Mouse (Mus musculus): ENCODE measurements around the gene Glis3. TPM values are rescaled to one million over a fixed set of nuclear protein-coding genes. Genes with fewer than 3 reads are reported as not detected.

Gene Glis3
- total RNA-seq, 2 experiments from 2014 or later = 6.5 to 6.7 TPM

DNA sequence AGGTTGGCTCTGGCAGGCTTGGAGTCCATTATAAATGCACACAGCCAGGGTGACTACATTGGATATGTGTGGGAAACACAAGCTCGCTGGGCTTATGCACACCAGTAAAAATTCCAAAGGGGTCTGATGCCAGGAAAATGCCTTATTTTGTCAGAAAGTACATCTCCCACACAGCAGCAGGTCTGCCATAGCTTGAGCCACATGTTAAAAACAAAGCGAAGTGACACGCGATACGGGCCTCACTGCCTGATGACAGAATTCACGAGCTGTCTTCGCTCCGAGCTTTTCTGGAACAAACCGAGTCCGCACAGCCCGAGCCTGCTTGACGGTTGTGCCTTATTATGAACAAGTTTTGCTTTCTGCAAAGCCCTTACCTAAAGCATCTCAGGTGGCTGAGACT lies 102.9 kb downstream of the Glis3 start:
- Histone ChIP-seq H3K27ac (no peak overlapping the region), H3K4me3 (no peak overlapping the region)
- DNase-seq (ENCODE audit: extremely low spot score in 1 of 2, low spot score in 2 of 2) = no peak
- TF ChIP-seq CTCF (IDR thresholded peaks at IDR 0.05) = no peak
- intact Hi-C loops (cut with DNase I) = no loop called here

DNA sequence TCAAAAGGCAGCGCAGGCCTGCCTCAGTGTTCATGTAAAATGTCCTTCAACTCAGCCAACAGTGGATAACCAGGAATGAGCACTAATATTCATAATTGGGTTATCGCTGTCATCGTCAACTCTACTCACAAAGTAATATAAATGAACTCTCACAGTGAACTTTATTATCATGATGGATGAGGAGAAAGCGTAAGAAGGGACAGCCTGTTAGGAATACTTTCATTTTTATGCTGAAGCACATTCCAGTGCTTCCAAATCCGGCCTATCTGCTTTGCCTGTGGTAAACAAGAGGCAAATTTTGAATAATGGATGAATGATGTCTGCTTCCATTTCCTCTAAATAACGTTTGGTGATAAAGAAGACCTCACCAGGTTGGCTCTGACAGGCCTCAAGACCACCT lies 103.3 kb downstream of the Glis3 start:
- intact Hi-C loops (cut with DNase I) = no loop called here
- no peak for DNase-seq (ENCODE audit: extremely low spot score in 1 of 2, low spot score in 2 of 2)
- Histone ChIP-seq H3K27ac (no peak overlapping the region), H3K4me3 (no peak overlapping the region)
- TF ChIP-seq CTCF (IDR thresholded peaks at IDR 0.05) = no peak

DNA sequence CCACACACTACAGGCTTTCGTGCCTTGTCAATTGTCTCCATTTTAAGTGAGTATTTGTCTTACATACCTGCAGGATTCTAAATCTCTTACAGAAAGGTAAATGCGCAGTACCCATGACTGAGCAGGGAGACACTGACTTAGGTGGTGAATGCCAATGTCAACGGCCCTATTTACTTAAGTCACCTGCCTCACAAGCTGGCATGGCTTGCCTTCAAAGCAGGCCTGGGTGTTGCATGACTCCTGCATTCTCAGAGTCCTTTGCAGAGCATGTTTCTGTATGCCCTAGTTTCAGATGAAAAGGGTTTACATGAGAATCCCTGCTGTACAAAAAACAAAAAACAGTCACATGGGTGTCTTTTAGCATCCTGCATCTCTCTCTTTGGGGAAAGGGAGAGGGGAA lies 106.2 kb downstream of the Glis3 start:
- intact Hi-C loops (cut with DNase I) = loop anchor here (5.0 kb wide), 1 partner anchor 71 kb away; no protein-coding TSS in a partner anchor
- Histone ChIP-seq H3K4me3 (no peak overlapping the region), H3K27ac (peak overlapping the region; percentile 24; the same call in 1 of the 2 replicates)
- DNase-seq (ENCODE audit: extremely low spot score in 1 of 2, low spot score in 2 of 2) = no peak
- TF ChIP-seq CTCF (IDR thresholded peaks at IDR 0.05) = no peak

DNA sequence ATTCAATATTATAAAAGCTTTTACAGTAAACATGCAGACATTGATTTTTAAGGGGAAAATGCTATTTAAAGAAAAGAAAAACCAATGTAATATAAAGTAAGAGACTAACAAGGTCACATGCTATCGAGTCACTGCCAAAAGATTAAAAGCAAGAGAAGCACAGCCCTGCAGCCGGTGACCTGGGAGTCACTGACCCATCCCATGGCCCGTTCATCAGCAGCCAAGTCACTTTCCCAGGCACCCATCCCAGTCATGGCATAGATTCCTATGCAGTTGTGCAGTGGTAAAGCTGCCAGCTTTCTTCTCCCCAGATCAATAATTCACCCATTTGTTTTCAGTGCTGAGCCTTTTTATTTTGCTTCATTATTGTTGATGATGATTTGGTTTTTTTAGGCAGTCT lies 110.0 kb downstream of the Glis3 start:
- no peak overlapping the region for H3K27ac ChIP-seq
- no peak overlapping the region for H3K4me3 ChIP-seq
- DNase-seq (ENCODE audit: extremely low spot score in 1 of 2, low spot score in 2 of 2) = no peak
- TF ChIP-seq CTCF (IDR thresholded peaks at IDR 0.05) = no peak
- intact Hi-C loops (cut with DNase I) = loop anchor here (5.0 kb wide), 1 partner anchor 68 kb away; no protein-coding TSS in a partner anchor

DNA sequence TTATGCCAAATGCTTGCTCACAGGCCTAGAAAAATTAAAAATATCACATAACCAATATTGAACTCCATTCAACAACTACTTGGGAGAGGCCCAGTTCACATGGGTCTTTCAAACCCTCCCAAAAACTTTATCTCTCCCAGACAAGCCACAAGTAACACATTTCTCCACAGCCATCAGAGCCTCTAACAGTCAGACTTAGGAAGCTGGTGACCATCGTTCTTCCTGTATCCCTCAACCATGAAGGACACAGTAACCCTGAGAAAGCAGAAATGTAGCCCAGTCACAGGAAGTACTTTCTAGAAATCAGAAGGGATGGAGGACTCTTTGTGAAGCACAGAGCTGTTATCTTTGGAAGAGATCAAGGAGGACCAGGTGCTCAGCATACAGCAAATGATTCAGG lies 112.8 kb downstream of the Glis3 start:
- intact Hi-C loops (cut with DNase I) = no loop called here
- Histone ChIP-seq H3K4me3 (no peak overlapping the region), H3K27ac (no peak overlapping the region)
- TF ChIP-seq CTCF (IDR thresholded peaks at IDR 0.05) = no peak
- no peak for DNase-seq (ENCODE audit: extremely low spot score in 1 of 2, low spot score in 2 of 2)

DNA sequence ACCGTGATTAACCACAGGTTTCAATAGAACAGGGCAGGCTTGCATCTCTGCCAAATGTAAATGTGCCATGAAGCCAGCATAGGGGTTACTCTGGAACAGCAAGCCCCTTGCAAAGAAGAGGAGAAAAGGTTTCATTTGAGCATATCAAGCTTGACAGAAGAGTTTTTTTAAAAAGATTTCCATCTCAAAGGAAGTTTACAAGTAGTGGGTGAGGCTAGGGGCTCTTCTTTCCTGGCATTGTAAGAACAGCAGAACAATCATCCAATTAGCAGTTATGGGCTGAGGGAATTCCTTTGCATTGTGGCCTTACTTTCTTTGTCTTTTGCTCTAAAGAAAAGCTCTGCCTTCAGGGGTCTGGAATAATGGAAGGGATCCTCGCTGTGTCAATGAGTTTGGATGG lies 113.3 kb downstream of the Glis3 start:
- no peak for TF ChIP-seq CTCF (IDR thresholded peaks at IDR 0.05)
- no peak overlapping the region for H3K4me3 ChIP-seq
- H3K27ac ChIP-seq = no peak overlapping the region
- DNase-seq (ENCODE audit: extremely low spot score in 1 of 2, low spot score in 2 of 2) = no peak
- intact Hi-C loops (cut with DNase I) = no loop called here

DNA sequence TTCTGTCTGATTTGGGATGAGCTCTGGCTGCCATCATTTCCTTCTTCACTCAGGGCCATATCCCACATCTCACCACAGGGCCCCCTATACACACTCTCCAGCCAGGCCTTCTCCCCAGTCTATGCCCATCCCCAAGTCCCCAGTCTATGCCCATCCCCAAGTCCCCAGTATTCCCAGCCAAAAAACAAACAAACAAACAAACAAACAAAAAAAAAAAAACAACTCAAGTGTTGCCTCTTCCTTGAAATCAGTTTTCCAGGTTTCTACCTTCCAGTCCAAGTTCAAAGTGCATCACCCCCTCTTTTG lies 118.2 kb downstream of the Glis3 start:
- Histone ChIP-seq H3K27ac (no peak overlapping the region), H3K4me3 (no peak overlapping the region)
- no peak for DNase-seq (ENCODE audit: extremely low spot score in 1 of 2, low spot score in 2 of 2)
- intact Hi-C loops (cut with DNase I) = no loop called here
- TF ChIP-seq CTCF (IDR thresholded peaks at IDR 0.05) = no peak

DNA sequence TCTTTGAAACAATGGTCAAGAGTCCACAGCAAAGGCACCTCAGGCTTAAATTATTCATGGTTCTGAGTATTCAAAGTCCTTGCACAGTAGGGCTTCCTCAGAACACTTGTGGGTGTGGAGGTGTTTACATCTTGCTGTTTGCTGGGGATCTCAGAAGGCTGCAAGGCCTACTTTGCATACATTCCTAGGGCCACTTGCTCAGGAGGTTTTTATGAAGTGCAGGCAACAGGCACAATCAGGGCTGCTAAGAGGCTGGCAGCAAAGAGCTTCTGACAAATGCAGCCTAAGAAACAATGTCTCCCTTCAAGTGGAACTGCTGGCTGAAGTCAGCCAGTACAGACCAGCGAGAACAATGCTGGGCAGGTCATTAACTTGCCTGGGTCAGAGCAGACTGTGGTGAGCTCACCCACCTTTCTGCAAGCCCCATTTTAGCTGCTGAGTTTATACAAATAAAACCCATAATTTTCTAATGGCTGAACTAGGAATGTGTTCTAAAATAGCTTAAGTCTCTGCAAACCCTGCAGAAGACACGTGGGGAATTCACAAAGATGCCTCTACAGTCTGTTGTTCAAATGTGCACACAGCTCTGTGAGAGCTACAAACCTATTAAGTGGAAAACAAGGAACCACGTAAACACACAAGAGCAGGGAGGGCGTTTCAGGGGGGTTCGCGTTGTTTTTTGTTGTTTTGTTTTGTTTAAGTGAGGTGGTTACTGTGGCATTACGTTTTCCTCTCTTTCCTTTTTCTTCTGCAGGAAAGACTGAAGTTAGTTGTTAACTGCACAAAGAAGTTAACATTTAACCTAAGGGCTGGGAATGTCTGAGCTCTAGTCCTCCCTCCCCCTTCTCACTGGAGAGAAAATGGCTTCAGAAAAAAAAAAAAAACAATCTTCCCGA lies 118.8 kb downstream of the Glis3 start:
- no peak for DNase-seq (ENCODE audit: extremely low spot score in 1 of 2, low spot score in 2 of 2)
- intact Hi-C loops (cut with DNase I) = no loop called here
- Histone ChIP-seq H3K27ac (no peak overlapping the region), H3K4me3 (no peak overlapping the region)
- no peak for TF ChIP-seq CTCF (IDR thresholded peaks at IDR 0.05)

DNA sequence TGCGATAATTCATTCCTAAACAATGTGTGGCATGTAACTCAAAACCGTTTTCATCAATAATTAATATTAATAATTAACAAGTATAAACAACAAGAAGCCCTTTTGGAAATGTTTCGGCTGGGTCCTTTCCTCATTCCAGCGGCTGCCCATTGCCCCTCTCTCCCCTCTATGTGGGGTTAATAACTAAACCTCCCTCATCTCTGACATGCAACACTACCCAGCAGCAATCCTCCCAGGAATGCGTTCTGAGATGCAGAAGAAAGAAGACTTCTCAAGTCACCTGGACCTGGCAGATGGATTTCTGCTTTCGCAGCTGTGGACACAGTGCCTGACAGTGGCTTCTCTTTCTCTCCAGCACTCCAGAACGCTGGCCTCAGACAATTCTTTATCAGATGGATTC lies 120.0 kb downstream of the Glis3 start:
- TF ChIP-seq CTCF (IDR thresholded peaks at IDR 0.05) = no peak
- no peak for DNase-seq (ENCODE audit: extremely low spot score in 1 of 2, low spot score in 2 of 2)
- H3K27ac ChIP-seq = no peak overlapping the region
- no peak overlapping the region for H3K4me3 ChIP-seq
- intact Hi-C loops (cut with DNase I) = no loop called here

DNA sequence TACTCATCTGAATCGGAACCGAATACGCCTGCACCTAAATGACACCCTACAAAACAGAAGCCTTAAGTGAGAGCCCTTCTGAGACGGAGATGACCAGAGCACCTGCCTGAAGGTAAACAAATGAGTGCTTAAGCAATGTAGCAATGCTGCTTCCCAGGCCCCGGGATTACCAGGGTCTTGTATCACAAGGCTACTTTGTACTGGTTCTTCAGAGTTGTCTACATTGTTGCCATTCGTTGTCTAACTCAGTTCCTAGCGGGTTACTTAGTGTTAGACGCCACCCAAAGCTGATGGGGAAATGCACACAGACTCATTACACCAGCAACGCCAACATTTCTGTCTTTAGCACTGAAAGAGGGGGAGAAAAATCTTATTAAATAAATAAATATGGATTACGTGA lies 120.5 kb downstream of the Glis3 start:
- DNase-seq (ENCODE audit: extremely low spot score in 1 of 2, low spot score in 2 of 2) = no peak
- TF ChIP-seq CTCF (IDR thresholded peaks at IDR 0.05) = no peak
- intact Hi-C loops (cut with DNase I) = no loop called here
- Histone ChIP-seq H3K4me3 (no peak overlapping the region), H3K27ac (no peak overlapping the region)

DNA sequence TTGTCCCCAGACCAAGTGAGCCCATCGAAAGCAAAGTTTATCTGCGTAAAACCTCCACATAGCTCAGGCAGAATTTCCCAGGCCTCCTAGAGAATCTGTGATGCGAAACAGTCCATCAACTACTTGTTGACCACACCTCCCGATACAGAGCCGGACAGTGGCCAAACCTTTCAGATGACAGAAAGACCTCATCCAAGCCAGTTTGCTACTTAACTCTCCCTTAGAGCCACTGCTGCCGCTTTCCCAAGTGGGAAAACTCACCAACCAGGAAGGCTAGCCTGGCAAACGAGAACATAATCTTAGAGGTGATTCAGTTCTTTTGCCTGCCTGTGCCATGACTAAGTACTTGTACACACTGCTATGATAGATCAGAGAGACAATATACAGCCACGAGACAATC lies 121.2 kb downstream of the Glis3 start:
- Histone ChIP-seq H3K4me3 (no peak overlapping the region), H3K27ac (no peak overlapping the region)
- TF ChIP-seq CTCF (IDR thresholded peaks at IDR 0.05) = no peak
- no peak for DNase-seq (ENCODE audit: extremely low spot score in 1 of 2, low spot score in 2 of 2)
- intact Hi-C loops (cut with DNase I) = no loop called here

DNA sequence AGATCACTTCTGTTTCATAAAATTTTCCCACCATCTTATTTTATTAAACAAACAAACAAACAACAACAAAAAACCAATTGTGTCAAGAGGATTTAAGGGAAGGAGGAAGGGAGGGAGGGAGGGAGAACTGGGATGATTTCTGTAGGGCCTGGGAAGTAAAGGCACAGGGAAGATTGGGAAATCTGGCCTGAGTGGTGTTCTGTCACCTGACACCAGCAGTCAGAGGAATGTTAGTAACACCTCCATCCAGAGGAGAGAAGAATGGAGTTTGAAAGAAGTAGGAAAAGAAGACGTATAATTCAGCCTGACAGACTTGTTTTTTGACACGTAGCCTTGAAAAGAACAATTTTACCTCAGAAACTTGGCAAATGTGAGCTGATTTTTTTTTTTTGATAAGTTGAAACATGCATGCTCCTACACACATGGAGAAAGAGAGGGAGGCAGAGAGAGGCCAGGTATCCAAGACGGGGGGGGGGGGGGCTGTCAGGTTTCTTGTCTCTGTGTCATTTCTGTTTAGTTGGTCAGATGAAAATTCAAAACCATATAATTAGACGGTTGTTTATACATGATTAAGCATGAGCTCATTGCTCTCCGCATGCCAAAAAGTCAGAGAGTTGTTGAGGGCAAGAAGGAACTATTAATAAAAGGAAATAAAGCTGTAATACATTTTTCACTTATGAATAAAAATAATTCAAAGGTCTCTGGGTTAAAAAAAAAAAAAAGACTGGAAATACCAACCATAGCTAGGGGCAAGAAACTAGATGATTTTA lies 122.1 kb downstream of the Glis3 start:
- no peak for DNase-seq (ENCODE audit: extremely low spot score in 1 of 2, low spot score in 2 of 2)
- H3K4me3 ChIP-seq = no peak overlapping the region
- TF ChIP-seq CTCF (IDR thresholded peaks at IDR 0.05) = no peak
- H3K27ac ChIP-seq = no peak overlapping the region
- intact Hi-C loops (cut with DNase I) = no loop called here
